Mouse (Mus musculus): Measurements from ENCODE around the gene Olfr463. TPM values are rescaled to one million over a fixed set of nuclear protein-coding genes. Genes with fewer than 3 reads are reported as not detected.
"Not testable (repeated sequence)": the region's sequence is repeated elsewhere in the genome, so short reads cannot be mapped to it uniquely, and the experiment has no call there.

Olfr463 gene
- polyA plus RNA-seq, 1 experiment from 2014 or later = not detected

DNA sequence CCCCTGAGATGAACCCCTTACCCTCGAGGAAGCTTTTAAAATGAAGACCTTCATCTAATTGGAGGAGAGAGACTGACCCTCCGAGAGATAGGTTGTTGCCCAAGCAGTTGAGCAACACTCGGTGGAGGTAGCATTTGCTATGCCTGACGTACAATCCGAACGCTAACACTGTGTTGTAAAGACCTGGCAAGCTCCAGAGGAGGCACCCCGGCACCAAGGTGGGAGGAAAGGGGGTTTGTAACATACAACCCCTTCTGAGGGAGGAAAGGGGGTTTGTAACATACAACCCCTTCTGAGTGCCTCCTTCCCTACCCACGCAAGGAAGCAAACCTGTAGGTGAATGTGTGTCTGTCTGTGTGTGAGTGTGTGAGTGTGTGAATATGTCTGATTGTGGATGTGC is 25.4 kb downstream of the Olfr463 start:
- H3K9me3 ChIP-seq = no peaks in the 10 kb centered on the region
- H3K36me3 ChIP-seq = no peaks in the 10 kb centered on the region
- peaks cover 39% of the 10 kb centered on the region for H3K27me3 ChIP-seq (ENCODE audit: insufficient read depth, poor library complexity, severe bottlenecking)
- H3K27ac ChIP-seq = no peak overlapping the region
- no peak for DNase-seq (ENCODE audit: low spot score)
- 0 out of 2 replicates have a peak, but pooled peaks cover 4% of the 10 kb centered on the region for H3K4me1 ChIP-seq
- no peak overlapping the region for H3K4me3 ChIP-seq
- 51% methylated on average over 8 of the region's 8 CpGs for WGBS

DNA sequence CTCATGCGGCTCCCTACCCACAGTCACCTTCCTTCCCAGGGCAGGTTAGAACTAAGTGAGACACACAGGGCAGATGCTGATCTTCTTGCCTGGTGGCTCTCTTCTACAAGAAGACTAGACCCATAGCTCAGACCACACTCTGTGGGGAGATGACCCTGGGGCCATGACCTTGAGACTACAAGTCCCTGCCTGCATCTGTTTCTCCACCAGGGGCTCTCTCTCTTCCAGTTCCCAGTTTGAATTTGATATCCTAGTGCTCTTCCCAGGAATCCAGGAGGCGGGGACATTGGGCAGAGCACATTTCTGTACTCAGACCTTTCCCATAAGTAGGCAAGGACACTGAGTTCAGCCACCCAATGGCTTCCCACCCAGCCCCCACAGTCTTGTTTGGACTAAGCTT is 27.1 kb downstream of the Olfr463 start:
- no peak overlapping the region for H3K27ac ChIP-seq
- no peak for DNase-seq (ENCODE audit: low spot score)
- H3K4me3 ChIP-seq = no peak overlapping the region
- H3K4me1 ChIP-seq = 0 out of 2 replicates have a peak, but pooled peaks cover 4% of the 10 kb centered on the region
- WGBS = 71% methylated on average over 2 of the region's 2 CpGs
- H3K9me3 ChIP-seq = no peaks in the 10 kb centered on the region
- peaks cover 34% of the 10 kb centered on the region for H3K27me3 ChIP-seq (ENCODE audit: insufficient read depth, poor library complexity, severe bottlenecking)
- no peaks in the 10 kb centered on the region for H3K36me3 ChIP-seq

DNA sequence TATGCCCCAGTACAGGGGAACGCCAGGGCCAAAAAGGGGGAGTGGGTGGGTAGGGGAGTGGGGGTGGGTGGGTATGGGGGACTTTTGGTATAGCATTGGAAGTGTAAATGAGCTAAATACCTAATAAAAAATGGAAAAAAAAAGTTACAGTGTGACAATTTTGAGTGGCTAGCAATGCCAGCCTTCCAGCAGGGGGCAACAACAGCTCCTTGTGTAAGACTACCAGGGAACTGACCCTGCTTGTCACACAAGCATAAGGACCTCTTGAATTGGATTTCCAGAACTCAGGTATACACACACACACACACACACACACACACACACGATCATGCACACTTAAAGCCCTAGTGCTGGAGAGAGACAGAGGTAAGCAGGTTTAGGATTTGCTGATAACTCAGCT is 30.3 kb downstream of the Olfr463 start:
- not testable (repeated sequence) for H3K4me3 ChIP-seq; DNase-seq (ENCODE audit: low spot score); H3K9me3 ChIP-seq; H3K4me1 ChIP-seq; H3K27me3 ChIP-seq (ENCODE audit: insufficient read depth, poor library complexity, severe bottlenecking); H3K27ac ChIP-seq
- WGBS = 76% methylated on average over 1 of the region's 2 CpGs
- peaks cover 10% of the 10 kb centered on the region for H3K36me3 ChIP-seq

DNA sequence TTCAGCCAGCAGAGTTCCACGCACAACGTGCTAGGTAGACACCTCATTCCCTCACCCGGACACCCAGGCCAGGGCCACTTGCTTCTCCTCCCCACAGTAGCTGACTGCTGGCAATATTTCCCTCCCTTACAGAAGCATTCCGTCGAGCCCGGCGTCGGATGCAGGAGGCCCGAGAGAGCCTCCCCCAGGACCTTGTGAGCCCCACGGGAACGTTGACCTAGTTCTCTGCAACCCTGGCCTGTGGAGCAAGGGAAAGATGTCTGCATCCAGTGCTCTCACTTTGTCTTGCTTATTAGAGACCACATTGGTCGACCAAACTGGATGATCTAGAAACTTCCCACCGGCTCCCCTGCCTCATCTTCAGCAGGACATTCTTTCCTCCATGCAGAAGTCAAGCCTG is 34.4 kb downstream of the Olfr463 start:
- 84% methylated on average over 13 of the region's 13 CpGs for WGBS

DNA sequence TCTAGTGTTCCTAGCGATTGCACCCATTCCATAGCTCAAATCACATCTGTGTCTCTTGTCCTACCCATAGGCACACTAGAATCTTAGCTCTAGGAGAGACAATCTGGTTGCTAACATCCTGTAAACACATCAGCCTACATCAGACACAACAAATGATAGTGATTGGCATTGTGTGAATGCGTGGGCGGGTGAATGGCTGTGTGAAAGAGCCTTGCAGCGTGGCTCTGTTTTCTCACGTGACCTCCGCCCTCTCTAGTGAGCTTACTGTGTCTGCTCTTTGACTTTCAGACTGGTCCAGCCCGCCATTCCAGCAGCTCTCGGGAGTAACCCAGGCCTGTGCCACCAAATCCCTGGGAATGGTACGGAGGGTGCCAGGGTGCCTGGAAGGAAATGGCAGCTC is 36.8 kb downstream of the Olfr463 start:
- WGBS = 86% methylated on average over 9 of the region's 9 CpGs
- H3K36me3 ChIP-seq = peaks cover 30% of the 10 kb centered on the region

More for the DNA sequence above, 34.4 kb downstream of the Olfr463 start:
- Histone ChIP-seq H3K36me3 (peaks cover 15% of the 10 kb centered on the region), H3K4me3 (no peak overlapping the region), H3K9me3 (no peaks in the 10 kb centered on the region), H3K4me1 (peaks cover 17% of the 10 kb centered on the region; the same call in 1 of the 2 replicates), H3K27ac (no peak overlapping the region), H3K27me3 (ENCODE audit: insufficient read depth, poor library complexity, severe bottlenecking) (no peaks in the 10 kb centered on the region)
- DNase-seq (ENCODE audit: low spot score) = no peak

DNA sequence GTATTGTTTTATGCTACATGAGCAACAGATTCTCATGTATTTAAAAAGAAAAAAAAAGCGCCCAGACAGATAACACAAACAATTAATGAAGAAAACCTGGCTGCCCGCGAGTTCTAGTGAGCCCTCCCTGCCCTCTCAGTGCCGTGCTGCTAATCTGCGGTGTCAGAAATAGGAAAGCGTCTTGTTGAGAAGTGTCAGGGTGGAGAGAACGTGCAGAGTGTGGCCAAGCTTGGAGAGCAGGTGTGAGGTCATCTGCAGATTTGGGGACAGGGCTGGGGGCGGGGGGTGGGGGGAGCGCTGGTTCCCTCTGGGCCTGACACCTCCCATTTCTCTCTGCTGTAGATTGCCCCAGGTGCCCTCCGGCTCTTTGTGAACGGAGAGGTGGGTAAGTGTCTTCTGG is 37.9 kb downstream of the Olfr463 start:
- 71% methylated on average over 11 of the region's 11 CpGs for WGBS
- Histone ChIP-seq H3K36me3 (peaks cover 30% of the 10 kb centered on the region), H3K27me3 (ENCODE audit: insufficient read depth, poor library complexity, severe bottlenecking) (no peaks in the 10 kb centered on the region), H3K4me3 (no peak overlapping the region), H3K9me3 (no peaks in the 10 kb centered on the region), H3K27ac (no peak overlapping the region), H3K4me1 (peaks cover 17% of the 10 kb centered on the region; the same call in 1 of the 2 replicates)
- no peak for DNase-seq (ENCODE audit: low spot score)

More for the DNA sequence above, 36.8 kb downstream of the Olfr463 start:
- H3K4me1 ChIP-seq = peaks cover 17% of the 10 kb centered on the region; the same call in 1 of the 2 replicates
- no peak overlapping the region for H3K27ac ChIP-seq
- no peaks in the 10 kb centered on the region for H3K27me3 ChIP-seq (ENCODE audit: insufficient read depth, poor library complexity, severe bottlenecking)
- H3K4me3 ChIP-seq = no peak overlapping the region
- H3K9me3 ChIP-seq = no peaks in the 10 kb centered on the region
- DNase-seq (ENCODE audit: low spot score) = no peak

DNA sequence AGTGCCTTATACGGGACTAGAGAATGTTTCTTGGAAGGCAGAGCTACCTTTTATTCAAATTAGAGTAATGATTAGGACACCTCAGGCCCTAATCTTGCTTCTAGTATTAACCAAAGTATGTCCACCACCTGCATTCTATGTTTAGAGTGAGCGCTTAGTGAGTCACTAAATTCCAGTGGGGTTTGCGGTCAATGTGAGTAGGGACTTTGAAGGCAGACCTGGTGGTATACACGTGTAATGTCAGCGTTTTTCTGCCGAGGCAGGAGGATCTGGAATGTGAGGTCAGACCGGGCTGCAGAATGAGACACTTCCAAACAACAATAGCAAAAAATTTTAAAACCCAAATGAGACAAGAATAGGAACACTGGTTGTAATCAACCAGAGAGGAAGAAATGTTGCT is 42.6 kb downstream of the Olfr463 start:
- DNase-seq (ENCODE audit: low spot score) = no peak
- no peaks in the 10 kb centered on the region for H3K27me3 ChIP-seq (ENCODE audit: insufficient read depth, poor library complexity, severe bottlenecking)
- WGBS = 84% methylated on average over 7 of the region's 7 CpGs
- H3K4me1 ChIP-seq = peaks cover 9% of the 10 kb centered on the region
- H3K36me3 ChIP-seq = peaks cover 20% of the 10 kb centered on the region; the same call in 1 of the 2 replicates
- H3K4me3 ChIP-seq = no peak overlapping the region
- H3K9me3 ChIP-seq = no peaks in the 10 kb centered on the region
- H3K27ac ChIP-seq = no peak overlapping the region

DNA sequence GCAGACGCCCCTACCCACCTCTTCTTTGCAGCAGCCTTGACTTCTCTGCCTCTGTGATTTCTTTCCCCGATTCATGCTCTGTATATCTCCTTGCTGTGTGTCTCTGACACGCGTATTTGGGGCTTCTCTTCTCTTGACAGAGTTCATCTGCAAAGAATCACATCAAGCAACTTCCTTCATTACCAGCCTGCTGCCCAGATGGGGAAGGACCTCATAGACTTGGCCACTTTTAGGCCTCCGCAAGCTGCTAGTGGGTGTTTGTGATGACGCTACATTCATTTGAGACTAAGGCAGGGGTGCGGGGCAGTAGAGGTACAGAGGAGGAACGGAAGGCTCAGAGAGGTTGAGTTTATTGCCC is 43.6 kb downstream of the Olfr463 start:
- DNase-seq (ENCODE audit: low spot score) = no peak
- peaks cover 19% of the 10 kb centered on the region; the same call in 1 of the 2 replicates for H3K36me3 ChIP-seq
- 44% methylated on average over 8 of the region's 8 CpGs for WGBS
- no peaks in the 10 kb centered on the region for H3K9me3 ChIP-seq
- peak overlapping the region; percentile 73 for H3K4me3 ChIP-seq
- H3K4me1 ChIP-seq = peaks cover 4% of the 10 kb centered on the region
- peak overlapping the region; percentile 92 for H3K27ac ChIP-seq
- no peaks in the 10 kb centered on the region for H3K27me3 ChIP-seq (ENCODE audit: insufficient read depth, poor library complexity, severe bottlenecking)

DNA sequence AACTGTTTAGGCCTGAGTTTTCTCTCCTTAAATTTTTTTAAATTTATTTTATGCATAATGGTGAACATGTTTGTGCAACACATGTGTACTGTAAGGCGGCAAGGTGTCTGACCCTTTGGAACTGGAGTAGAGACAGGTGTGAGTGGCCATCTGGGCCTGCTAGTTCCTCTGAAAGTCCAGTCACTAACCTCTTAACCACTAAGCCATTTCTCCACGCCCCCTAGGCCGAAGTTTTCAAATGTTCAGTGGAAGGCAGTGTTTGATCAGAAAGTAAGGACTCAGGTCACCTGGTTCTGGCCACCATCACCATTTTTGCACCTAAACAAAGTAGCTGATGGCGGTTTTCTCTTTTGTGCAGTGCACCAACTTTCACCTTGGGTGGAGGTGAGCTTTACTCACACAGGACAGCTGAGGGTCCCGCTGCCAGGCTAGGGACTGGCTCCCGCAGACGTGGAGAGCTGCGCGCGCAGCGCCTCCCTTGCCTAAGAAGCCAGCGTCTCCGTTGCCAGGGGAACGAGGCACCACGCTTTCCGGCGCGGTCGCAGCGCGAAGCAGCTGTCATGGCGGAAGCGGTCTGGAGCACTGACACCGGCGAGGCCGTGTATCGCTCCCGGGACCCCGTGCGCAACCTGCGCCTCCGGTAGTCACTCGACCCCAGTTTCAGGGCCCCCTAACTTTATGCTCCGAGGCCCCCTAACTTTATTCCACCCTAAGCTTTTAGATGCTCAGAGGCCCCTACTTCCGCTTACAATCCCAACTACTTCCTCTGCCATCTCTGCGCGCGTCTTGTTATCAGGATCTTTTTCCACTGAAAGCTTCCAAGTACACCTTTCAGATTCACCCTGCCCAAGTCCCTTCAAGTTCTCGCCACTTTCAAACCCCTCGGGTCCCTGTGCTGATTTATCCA is 44.2 kb downstream of the Olfr463 start, which contains the start of gene Mks1:
Gene Mks1, plus strand, starts transcription at position 526 of the 907 bp plus-strand sequence.
- peak within 1 kb of the TSS; percentile 92 for H3K27ac ChIP-seq
- 6% methylated on average over 40 of the region's 40 CpGs for WGBS
- DNase-seq (ENCODE audit: low spot score) = peak; percentile 97

DNA sequence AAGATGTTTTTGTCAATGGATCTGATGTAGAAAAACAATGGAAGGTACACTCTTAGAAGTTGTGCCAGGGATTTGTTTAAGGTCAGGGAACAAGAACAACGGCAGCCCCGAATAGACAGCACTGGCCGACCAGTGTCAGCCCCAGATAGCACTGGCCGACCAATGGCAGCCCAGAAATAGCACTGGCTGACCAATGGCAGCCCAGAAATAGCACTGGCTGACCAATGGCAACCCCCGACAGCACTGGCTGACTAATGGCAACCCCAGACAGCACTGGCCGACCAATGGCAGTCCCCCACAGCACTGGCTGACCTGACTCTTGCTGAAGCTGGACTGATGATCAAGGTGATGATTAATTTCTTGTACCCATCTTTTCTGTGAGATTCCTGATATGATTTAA is 49.3 kb downstream of the Olfr463 start:
- H3K27me3 ChIP-seq (ENCODE audit: insufficient read depth, poor library complexity, severe bottlenecking) = no peaks in the 10 kb centered on the region
- no peaks in the 10 kb centered on the region for H3K4me1 ChIP-seq
- DNase-seq (ENCODE audit: low spot score) = no peak
- H3K9me3 ChIP-seq = no peaks in the 10 kb centered on the region
- no peaks in the 10 kb centered on the region for H3K36me3 ChIP-seq
- H3K4me3 ChIP-seq = no peak overlapping the region
- WGBS = 62% methylated on average over 6 of the region's 6 CpGs
- no peak overlapping the region for H3K27ac ChIP-seq

More for the DNA sequence above, 44.2 kb downstream of the Olfr463 start, which contains the start of gene Mks1:
- no peaks in the 10 kb centered on the region for H3K9me3 ChIP-seq
- H3K27me3 ChIP-seq (ENCODE audit: insufficient read depth, poor library complexity, severe bottlenecking) = no peaks in the 10 kb centered on the region
- H3K4me3 ChIP-seq = peak within 1 kb of the TSS; percentile 73
- H3K36me3 ChIP-seq = peaks cover 16% of the 10 kb centered on the region; the same call in 1 of the 2 replicates
- peaks cover 4% of the 10 kb centered on the region for H3K4me1 ChIP-seq

DNA sequence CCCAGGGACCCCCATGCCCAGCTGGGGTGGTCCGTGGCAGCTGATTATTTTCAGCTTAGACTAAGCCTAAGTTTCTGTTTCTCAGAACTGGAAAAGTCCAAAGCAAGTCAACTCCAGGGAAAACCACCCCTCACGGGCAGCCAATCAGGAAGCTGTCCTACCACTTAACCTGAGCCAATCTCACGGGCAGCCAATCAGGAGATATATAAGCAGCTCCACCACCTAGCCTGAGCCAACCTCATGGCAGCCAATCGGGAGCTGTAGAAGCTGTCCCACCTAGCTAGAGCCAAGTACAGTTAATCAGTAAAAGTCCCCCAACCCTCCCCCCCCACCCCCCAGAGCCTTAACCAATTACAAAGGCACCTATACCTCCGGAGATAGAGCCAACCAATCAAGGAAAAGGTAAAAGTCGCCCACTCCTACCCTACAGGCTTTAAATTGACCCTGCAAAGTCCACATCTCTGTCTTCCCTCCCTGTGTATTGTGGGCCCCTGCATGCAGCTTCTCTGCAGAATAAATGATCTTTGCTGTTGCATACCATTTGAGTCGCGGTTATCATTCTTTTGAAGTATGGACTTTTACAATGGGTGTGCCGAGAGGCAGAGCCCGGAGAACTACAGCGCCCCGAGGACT is 50.1 kb downstream of the Olfr463 start:
- H3K4me1 ChIP-seq = no peaks in the 10 kb centered on the region
- H3K27me3 ChIP-seq (ENCODE audit: insufficient read depth, poor library complexity, severe bottlenecking) = no peaks in the 10 kb centered on the region
- no peak overlapping the region for H3K4me3 ChIP-seq
- no peak overlapping the region for H3K27ac ChIP-seq
- DNase-seq (ENCODE audit: low spot score) = no peak
- WGBS = 82% methylated on average over 12 of the region's 12 CpGs
- no peaks in the 10 kb centered on the region for H3K9me3 ChIP-seq
- H3K36me3 ChIP-seq = no peaks in the 10 kb centered on the region

All from heart, embryonic 10.5 days (tissue).